Mouse (Mus musculus) cerebellum, adult 11-12 months (tissue): ENCODE data around the gene Krt4.

Experiments
- DNase-seq: peaks from one replicate; pipeline ENCODE4 v3.0.0; 2022

Gene Krt4

DNA sequence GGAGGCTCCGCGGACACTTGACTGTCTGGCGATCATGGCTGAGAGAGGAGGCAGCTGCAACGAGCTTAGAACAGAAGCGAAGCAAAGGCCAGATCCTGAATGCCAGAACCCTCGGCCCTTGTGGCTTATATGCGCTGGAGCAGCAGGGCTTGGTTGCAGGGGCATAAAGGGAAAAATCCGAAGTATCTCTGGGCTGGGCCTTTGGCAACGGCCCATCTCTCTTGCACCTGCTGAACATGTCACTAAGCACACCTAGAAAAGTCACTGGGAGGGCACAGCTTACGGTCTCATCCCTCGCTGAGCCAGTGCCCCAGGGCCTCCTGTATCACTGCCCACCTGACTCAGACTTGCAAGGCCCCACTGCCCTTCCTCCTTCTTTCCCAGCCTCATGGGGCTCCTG, at the start of gene Krt4:
Krt4 (minus strand) TSS at position 101 of the 400 bp plus-strand sequence.
- DNase-seq, result no peak

DNA sequence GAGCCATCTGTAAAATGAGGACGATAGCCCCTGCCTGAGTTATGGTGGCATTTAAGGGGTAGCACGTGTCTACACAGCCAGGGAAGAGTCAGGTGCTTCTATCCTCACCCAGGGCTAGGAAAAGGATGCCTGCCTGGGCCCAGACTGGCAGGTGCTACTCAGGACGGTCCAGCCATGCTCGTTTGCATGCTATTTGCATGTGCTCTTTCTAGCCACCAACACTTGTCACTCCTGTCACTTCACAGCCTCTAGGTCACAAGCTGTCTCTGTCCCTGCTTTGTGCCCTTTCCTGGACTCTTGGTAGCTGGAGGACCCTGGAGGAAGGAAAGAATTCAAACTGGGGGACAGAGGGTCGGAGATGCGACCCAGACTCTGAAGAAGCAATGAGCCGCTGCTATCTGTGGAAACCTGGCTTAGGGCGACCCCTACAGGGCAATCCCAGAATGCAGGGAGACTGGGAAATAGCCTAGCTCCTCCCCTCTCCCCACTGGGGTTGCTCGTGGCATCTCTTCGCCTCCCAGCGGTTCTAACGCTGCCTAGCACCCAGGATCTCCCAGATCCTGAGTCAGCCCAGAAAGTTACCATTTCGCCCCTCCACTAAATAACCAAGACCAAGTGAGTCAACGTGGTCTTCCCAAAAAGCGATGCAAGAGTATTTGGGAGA, 49.0 kb upstream of the Krt4 start:
- peak; percentile 62 for DNase-seq

GRCm38 (mm10) chr15:101970536-101970935, 46.0 kb upstream of the Krt4 start:
- DNase-seq, result no peak

DNA sequence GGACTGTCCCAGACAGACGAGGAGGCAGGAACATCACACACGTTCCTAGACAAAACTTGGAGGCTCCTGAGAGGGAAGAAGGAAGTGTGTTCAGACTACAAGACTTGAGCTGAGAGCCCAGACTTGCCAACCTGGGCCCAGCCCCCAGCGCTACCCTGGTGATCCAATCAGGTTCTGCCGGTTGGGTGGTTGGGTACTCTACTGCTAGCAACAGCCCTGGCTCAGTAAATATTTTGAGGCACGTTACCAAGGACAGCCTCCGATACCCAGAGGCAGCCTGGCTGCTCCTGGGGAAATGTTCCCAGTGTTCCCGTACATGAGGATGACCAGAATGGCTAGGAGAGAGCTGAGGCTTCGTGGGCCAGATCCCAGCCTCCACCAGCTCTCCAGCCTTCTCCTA, 42.3 kb upstream of the Krt4 start:
- DNase-seq, result no peak

- DNase-seq, result no peak
Observed at GRCm38 (mm10) chr15:101958891-101959290, 34.4 kb upstream of the Krt4 start.

- no peak for DNase-seq
Observed at GRCm38 (mm10) chr15:101954187-101954586, 29.7 kb upstream of the Krt4 start, which contains the start of gene Krt78. Krt78 (minus strand) TSS chr15:101954287.

DNA sequence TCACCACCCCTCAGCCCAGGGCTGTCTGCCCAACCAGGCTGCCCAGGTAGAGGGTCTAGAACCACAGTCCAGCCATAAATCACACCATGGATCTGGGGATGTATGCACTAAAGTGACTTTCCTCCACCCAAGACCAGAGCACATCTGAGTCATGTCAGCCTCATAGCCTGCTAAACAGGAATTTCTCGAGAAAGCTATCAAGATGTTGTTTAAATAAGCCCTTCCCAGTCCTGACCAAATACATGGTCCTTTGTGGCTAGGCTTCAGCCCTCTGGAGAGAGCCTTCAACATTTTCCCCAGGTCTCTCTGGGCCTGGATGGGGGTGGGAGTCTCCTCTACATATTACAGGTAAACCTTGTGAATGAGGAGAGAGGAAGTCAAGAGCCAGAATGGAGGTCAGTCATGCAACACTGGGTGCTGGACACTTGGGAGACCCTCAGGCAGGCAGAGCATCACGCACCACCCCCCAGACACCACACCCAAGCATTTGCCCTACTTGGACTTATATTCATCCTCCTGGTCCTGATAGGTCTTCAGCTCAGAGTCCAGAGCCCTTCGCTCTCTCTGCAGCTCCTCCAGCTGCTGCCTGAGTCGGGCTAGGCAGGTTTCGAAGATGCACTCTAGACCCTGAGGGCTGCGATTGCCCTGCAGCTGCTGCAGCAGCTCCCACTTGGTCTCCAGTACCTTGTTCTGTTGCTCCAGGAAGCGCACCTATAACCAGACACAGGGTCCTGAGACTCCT, 28.4 kb upstream of the Krt4 start:
- no peak for DNase-seq

GRCm38 (mm10) chr15:101945430-101945829, 20.9 kb upstream of the Krt4 start:
- no peak for DNase-seq

DNA sequence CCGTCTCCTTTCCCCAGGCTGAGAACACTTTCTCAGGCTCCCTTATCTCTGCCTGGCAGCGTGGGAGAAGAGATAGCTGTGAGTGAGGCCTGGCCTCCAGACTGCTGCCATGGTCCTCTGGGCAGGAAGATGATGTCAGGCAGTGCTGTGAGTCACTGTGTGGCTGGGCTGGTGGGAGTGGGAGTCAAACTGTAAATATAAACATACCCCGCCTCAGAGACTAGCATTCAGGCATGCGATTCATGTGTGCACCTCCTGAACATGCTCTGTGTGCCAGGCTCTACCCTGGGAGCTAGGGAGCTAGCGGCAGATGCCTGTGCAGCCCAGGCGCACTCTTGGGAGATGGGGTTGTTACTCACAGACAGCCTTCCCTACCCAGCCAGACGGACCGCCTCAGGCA, 17.4 kb upstream of the Krt4 start:
- DNase-seq, result no peak

DNA sequence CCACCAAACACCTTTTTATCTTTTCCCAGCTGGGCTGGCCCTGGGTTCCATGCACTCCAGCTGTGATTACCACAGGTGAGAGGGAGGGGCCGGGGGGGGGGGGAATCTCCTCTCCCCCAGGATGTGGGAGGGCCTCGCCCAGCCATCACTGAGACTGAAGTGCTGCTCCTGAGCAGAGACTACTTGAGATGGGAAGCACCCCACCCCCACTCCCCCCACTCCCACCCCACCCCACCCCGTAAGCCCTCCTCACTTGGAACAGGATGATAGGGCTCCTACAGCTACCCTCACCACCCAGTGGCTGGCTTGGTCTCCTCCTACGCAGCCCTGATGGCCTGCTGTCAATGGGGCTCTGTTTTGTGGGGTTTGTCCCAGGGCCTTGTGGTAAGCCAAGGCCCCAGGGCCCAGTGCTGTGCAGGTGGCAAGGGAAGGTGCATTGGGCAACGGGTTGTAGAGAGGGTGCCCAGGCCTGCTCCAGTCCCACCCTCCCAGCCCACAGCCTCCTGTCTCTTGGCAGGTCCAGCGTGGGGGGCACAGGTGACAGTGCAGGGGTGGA, 15.8 kb upstream of the Krt4 start, which contains the start of gene Krt79:
Krt79 (minus strand) TSS at position 51 of the 556 bp plus-strand sequence.
- no peak for DNase-seq

DNA sequence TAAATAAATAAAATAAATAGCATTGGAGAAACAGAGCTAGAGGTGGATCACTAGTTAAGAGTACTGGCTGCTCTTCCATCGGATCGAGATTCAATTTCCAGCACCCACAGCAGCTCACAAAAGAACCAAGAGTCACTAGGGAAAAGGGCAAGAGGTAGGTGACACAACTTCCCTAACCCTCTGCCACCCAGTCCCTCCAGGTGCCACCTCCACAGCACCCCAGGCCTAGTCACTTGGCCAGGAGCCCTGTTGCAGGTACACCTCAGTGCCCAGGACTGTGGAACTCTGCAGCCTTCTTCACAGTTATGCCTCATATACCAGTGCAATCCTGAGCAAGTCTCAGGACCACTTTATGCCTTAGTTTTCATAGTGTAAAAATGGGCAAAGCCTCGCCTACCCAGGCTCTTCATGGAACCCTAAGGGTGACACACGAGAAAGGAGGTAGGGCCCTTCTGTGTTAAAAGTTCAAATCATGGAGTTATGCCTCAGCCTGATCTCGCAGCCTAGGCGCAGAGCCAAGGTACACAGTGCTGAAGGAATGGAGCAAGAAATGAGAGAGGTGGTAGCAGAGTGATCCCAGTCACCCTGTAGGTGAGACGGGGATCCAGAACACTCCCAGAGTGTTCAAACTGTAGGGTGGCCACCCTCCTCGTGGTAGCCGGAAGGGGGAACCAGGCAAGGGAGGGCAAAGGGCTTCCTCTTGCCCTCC, 14.2 kb upstream of the Krt4 start:
- no peak for DNase-seq

GRCm38 (mm10) chr15:101933024-101933423, 8.5 kb upstream of the Krt4 start:
- DNase-seq, result no peak

DNA sequence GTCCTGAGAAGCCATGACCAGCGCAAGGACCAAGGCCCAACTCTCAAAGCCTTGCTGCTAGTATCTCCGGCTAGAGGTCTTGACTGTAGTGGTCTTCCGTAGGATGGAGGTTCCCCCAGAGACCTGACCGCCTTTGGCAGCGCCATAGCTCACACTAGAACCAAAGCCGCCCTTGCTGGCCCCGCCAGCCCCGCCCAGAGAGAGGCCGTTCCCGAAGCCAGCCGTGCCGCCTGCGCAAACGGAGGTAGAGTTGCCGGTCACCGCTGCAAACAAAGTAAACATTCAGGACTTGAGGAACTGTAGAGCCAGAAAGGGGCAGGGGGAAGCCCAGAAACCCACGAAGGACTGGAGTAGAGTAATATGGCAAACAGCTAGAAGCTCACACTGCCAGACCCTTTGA, 5.1 kb upstream of the Krt4 start:
- DNase-seq, result no peak

GRCm38 (mm10) chr15:101929087-101929486, 4.6 kb upstream of the Krt4 start:
- DNase-seq, result no peak

DNA sequence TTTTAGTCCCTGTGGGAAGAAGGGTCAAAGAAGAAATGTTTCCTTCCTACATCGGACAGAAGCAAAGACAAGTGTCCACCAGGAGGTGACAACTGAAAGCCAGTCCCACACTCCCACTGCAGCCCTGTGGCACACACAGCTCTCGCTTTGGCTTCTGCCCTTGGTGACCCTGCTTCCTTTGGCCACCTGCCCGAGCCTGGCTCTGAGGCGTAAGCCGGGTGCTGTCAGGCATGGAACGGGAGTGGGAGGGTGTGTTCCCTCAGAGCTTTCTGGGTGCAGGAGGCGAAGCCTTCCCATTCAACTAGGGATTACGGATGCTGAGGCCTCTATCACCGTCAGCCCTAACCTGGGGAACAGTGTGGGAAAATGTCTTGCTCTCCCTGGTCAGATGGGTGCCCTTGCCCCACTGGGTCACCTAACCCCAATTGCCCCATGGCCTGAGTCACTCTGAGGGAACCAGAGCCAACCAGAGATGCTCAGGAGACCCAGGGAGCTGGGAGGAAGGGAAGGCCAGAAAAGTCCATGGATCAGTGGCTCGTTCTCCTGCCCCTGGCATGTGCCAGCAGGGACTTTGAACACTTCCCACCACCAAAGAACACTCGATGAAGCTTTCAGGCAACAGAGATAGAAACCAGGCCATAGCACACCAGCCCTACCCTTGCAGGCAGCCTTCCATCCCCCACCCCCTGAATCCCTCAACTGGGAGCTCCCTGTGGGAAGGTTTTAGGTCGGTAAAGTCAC, 3.0 kb upstream of the Krt4 start:
- no peak for DNase-seq

GRCm38 (mm10) chr15:101925041-101925440, 506 bp upstream of the Krt4 start:
- DNase-seq, result no peak

DNA sequence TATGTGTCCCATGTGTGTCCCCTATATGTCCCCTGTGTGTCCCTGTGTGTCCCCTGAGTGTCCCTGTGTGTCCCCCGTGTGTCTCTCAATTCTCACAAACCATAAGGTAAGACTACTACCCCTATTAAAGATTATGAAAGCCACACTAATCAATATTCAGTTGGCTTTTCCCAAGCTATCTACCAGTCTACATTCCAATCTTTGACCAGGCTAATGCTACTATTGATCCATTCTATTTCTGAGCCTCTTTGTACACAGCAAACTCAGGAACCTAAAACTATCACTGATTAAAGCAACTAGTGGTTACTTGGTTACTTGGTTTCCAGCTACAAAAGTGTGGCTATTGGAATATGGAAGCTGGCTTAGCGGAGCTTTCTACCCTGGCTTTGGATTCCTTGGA, 2.2 kb downstream of the Krt4 start:
- no peak for DNase-seq

DNA sequence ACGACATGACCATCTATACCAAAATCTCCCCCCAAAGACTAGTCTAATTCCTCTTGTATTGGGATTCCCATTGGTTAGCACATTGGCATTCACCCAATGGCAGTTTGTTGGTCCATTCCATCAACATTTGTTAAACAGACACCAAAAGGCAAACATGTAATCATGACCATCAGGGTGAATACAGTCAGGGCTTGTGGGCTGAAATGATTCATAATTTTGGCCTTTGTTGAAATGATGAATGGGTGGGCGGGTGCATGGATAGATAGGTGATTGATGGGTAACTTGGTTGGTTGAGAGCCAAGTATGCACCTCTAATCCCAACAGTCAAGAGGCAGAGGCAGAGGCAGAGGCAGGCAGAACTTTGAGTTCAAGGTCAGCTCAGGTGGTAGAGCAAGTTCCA, 8.5 kb downstream of the Krt4 start:
- no peak for DNase-seq

DNA sequence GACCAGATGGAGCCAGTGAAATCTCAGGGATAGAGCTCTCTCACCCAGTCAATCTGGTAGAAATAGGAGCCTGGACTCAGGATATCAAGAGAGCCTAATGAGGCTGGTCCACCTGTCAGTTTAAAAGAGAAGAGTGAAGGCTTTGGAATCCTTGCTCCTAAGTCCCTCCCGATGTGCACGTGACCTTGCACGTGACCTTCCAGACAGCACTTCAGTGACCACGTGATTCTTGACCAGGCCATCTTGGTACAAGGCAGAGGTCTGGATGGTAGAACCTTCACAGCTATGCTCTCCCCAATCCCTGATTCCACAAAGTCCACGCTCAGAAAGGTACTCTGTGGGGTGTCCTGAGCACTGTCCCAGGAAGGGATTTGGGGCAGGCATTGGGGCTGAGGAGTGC, 19.7 kb downstream of the Krt4 start:
- no peak for DNase-seq

DNA sequence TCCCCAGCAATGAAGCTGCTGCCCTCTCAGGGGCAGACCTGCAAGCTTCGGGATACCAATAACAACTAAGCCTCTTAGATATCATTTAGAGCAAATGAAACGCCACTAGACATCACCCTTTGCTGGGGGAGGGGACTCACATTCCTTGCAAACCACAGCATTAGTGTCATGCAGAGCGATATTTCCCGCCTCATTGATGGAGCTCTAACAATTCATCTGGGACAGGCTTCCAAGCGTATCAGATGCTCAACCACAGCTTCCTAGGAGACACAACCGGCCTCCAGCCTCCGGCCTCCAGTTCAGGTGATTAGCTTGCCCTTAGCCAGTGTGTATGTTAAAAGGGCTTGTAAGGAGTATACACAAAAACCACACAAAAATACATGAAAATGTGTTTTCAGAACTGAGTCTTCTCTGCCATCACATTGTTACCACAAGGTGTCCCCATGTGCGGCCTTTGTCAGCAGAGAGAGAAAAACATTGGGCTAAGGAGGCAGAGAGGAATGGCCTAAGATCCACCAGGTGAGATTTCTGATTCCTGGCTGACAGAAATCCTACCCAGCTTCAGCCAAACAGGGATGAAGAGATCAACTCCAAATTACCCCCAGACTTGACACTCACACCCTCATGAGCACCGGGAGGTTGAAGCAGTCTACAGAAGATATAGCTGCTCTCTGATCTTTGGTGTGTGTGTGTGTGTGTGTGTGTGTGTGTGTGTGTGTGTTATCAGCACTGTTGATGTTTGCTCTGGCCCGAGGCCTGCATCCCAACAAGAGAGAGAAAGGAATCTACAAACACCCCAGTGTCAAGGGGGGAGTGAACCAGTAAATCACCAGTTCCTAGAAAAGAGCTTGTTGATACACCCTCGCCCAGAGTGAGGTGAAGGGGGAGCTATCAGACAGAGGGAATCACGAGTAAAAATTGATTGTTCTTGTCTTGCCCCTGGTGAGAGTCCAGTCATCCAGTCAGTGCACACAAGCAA, 22.1 kb downstream of the Krt4 start:
- DNase-seq, result no peak

DNA sequence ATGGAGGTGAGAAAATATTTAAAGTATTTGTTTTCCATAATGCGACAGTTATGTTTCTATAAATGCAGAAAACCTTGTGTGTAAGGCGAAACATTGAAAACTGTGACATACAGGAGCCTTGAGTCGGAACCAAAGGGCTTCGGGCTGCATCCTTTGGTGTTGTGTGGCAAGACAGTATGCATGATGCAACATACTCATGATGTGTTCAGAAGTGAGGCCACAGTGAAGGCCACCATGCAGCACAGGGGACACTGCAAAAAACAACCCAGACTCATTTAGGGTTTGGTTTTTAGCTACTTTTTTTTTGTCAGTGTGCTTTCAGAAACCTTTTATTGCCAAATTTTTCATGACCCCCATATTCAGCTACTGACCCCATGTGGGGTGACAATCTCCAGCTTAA, 29.3 kb downstream of the Krt4 start:
- DNase-seq, result no peak

GRCm38 (mm10) chr15:101892820-101893219, 31.7 kb downstream of the Krt4 start, which contains the start of gene Krt76:
Krt76 (minus strand) TSS chr15:101892920.
- DNase-seq, result no peak
